Mouse (Mus musculus) forelimb bud, embryonic 11.5 days (tissue): ENCODE results near the gene Kcne2.

Experiments used
- DNase-seq: peaks from one replicate; pipeline ENCODE4 v3.0.0-alpha.2; 2012; ENCODE audit warnings: low read depth, low spot score

The Kcne2 gene

GRCm38 (mm10) chr16:92292101-92292500, at the start of gene Kcne2:
Kcne2 (plus strand) TSS chr16:92292389.
- DNase-seq = no peak

- no peak for DNase-seq
These were observed 46.3 kb upstream of the Kcne2 start for GRCm38 (mm10) chr16:92245909-92246308.

DNA sequence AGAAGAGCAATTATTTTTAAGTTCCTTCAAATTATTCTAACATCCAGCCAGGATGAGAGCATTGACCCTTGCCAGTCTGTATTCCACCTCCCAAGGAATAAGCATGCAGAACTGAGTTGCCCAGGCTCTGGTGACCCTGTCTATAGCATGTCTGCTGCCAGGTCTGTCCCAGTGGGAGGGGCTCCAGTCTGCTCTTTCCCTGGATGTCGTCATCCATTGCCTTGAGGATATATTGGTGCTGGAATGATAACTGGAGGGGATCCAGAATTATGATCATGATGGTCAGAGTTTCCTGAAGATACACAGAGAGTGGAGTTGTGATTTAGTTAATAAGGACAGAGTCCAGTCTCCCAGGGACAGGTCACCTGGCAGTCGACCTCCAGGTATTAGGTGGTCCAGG, 45.2 kb upstream of the Kcne2 start:
- no peak for DNase-seq

DNA sequence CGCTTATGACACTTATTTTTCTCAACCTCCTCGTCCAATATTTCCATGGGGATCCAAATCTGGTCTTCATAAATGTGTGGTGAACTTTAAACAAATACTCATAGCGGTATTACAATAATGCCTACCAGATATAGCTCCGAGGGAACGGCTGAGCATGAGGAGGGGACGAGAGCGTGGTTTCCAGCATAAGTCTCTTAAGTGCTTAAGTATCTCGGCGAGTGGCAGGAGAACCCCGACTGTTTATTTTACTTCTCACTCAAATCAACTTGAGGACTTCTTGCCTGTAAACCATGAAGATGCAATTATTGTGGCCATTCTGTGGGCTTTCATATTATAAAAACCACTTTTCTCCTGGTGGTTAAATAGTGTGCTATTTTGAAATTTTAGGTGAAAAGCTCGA, 44.5 kb upstream of the Kcne2 start:
- no peak for DNase-seq

GRCm38 (mm10) chr16:92249681-92250080, 42.5 kb upstream of the Kcne2 start:
- DNase-seq = no peak

DNA sequence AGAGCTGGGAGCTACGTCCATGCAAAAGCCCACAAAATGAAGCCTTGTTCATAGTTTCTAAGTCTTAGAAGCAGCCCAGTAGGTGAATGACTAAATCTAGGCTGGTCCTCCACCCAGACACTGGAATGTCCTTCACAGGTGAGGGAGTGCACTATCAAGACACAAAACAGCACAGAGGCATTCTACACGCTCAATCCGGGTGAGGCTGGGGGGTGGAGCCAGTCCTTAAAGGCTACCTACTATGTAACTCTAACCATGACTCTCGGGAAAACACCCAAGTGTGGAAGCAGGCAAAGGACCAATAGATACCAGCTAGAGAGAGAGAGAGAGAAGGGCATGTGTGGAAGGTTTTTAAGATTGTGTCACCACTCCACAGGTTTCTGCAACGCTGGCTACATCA, 41.7 kb upstream of the Kcne2 start:
- no peak for DNase-seq

DNA sequence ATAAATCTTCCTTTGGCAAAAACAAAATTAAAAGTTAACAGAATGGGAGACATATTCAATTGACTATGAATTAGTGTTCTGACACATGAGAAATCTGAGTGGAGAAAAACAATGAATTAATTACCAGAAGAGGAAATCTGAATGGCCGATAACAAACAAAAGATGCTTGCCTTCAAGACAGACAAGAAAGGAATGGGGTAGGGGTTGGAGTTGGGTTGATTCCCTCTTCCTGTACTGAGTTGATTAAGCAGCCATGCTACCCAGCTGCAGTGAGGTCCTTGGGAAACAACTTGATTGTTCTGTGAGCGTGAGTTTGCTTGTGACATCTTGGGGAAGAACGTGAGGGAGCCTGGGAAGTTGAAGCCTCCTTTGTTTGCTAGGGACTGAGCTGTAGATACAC, 37.9 kb upstream of the Kcne2 start:
- no peak for DNase-seq

DNA sequence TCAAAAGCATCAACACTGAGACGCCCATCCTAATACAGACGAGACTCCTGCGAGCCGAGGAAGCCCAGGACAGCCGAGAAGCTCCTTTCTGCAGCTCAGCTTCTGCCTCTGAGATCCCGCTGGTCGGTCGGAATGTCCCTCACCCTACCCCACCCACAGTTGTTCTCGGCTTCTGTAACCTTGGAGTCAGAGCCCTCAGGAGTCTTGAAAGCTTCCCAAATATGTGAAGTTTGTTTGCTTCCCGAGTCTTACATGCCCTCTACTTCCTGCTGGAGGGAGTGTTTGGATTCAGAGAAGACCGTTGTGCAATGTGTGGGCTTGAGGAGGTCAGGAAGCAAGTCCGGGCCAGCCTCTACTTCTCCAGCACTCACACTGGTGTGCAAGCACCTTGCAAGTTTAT, 24.3 kb upstream of the Kcne2 start:
- DNase-seq = no peak

DNA sequence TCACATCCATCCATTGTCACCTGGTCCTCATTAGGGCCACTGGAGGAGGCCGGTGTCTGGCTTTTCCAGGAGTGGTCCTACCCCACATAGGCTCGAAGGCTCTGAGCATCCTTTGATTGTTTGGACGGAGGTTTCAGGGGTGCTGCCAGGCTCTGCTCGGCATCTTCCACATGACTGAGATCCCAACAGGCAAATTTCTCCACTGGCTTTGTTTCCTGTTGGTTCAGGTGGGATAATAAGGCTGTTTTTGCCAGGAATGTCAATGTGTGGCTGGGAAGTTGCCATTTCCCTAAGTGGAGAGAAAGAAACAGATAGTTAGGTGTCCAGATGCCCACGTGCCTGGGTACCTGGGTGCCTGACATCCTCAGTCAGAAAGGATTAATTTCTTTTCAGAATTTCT, 17.7 kb upstream of the Kcne2 start:
- DNase-seq = no peak

GRCm38 (mm10) chr16:92275526-92275925, 16.7 kb upstream of the Kcne2 start:
- no peak for DNase-seq

DNA sequence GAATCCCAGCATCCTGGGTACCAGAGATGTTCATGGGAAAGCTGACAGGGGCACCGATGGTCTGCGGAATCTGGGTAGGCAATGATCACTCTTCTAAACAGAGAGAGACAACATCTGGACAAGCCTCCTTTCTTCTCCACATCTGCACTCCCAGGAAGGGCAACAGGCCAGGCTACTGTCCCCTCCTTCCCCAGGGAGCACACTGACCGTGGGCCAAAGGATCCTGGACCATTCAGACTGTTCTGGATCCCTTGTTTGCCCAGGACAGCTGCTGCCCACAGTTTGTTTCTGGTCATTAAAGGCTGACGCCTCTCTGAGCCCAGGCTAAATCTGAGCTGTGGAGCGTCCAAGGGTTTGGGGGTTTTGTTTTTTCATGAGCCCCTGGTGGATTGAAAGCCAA, 9.5 kb upstream of the Kcne2 start:
- DNase-seq = no peak

DNA sequence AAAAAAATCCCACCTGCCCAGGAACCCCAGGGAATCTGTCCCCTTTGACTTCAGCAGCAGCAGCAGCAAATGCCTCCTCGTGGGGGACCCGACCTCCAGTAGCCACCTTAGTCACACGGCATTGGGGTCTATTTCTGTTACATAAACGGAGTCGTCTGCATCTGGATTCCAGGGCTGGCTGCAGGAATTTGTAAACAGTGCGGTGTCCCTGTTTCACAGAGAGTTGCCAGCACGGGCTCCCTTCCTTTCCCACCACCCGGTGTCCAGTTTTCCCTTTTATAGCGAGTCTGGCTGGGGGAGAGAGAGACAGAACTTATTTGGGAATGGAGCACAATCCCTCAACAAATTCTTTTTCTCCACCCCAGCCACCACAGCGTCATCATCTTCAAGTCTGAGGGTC, 7.1 kb upstream of the Kcne2 start:
- DNase-seq = no peak

GRCm38 (mm10) chr16:92286609-92287008, 5.6 kb upstream of the Kcne2 start:
- peak; percentile 88 for DNase-seq

GRCm38 (mm10) chr16:92288778-92289177, 3.4 kb upstream of the Kcne2 start:
- DNase-seq = no peak

DNA sequence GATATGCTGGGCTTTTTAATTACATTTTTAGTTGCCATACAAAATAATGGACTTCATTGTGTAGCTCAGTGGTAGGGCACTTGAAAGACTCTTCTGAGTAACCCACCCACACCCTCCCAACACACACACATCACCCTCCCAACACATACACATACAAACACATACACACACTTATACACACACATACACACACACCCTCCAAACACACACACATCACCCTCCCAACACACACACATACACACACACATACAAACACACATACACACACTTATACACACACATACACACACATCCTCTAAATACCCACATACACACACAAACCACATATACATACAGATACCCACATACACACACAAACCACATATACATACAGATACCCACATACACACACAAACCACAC, 2.1 kb upstream of the Kcne2 start:
- no peak for DNase-seq

DNA sequence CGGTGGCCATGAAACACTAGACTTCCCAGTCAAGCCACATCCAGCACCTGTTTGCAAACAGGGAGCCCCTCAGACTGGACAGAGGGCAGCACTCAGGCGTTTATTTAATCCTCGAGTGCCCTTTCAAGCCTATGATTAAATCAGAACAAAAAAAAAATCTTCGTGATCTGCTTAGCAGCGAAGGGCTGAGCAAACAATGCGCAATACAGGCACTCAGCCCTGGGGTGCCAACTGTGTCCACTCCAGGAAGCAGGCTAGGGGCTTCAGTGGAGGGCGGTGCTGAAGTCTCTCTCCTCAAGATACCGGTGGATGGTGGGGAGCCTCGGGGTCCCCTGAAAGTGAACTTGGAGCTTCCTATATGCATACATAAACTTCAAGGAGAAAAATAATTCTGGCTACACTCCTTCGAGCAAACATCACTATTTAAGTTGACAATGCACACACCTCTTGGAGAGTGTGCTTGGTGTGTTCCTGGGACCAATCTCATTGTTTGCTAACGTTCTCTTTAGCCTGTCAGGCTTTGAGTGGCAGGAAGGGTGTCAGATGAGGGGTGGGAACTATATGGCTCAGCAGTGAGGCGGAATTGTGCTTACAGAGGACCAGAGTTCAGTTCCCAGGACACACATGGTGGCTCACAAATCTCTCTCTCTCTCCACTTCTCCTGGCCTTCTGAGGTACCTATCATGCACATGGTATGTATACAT, 2.2 kb downstream of the Kcne2 start:
- no peak for DNase-seq

DNA sequence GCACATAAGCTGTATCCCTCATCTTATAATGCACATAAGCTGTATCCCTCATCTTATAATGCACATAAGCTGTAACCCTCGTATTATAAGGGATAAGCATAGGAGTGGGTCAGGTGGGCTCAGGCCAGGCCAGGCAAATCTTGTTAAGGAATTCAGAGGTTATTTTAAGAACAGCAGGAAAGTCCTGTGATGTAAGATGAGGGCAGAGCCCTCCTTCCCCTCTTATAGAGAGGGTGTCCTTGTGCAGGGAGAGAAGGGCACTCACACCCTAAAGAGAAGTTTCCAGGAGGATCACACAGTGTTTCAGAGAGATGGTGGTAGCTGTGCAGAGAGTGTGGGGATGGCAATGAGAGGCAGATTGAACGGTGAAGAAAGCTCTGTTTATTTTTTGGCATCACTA, 3.1 kb downstream of the Kcne2 start:
- DNase-seq = no peak

DNA sequence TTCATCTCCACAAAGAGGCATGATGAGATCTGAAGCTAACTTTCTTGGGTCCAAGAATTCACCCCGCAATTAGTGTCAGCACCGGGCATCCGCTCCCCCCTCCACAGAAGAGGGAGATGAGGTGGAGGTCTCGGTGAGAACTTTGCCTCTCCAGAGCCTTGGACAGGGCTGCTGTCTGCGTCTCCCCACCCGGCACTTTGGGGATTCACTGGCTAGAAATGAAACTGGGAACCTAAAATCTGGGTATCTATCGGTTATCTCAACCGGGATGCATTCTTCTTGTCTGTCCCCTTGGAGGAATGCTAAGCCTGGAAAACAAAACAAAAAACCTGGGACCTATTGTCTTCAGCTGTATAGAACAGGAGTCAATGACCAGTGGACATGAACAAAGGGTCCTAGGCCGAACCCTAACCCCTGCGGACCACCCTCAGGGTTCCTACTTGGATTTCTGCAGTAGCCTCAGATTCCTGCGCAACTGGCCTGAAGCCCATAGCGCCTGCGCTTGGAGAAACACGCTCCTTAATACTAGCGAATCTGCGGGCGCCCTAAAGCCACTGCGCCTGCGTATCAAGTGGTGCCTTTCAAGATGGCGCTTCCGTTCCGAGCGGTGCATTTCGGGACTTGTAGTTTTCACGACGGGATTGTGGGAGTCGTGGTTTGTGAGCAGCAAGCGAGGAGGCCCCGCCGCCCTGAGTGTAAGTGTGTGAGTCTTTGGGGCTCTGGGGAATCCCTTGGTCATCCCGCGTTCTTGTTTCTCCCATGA, 8.6 kb downstream of the Kcne2 start, which contains the start of gene Smim11:
Gene Smim11, plus strand, starts transcription at position 638 of the 763 bp plus-strand sequence.
- peak; percentile 97 for DNase-seq

DNA sequence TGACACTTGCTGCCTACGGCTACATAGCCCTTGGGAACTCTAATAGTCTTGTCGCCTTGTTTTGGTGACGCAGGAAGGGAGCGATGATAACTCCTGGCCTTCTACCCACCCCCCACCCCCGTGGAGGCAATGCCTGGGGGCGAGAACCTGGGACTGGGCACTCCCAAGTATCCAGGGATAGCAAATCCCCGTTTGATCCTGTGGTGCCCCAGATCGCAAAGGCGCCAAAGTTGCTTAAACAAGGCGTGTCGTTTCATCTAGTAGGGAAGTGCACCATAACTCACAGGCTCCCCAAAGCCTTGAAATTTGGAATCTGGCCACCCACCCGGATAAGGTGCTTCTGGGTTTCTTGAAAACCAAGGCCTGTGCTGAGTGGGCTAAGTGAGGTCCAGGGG, 9.2 kb downstream of the Kcne2 start:
- no peak for DNase-seq

DNA sequence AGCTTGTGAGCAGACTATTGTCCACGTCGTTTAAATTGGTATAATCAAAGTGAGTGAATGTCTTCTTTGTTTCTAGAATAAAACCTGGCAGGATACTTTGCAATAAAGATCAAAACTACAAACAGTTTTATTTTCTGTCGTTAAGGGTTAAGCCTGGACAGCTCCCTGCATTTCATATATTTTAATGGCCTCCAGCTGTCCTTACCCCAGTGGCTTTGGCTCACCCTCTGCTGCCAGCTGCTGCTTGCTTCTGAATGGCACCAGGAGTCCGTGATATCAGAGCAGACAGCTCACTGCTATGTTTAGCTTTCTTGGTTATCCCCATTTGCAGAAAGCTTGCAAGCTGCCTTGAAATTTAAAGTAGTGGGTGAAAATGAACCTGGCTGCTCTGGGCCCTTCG, 9.8 kb downstream of the Kcne2 start:
- DNase-seq = peak; percentile 24

DNA sequence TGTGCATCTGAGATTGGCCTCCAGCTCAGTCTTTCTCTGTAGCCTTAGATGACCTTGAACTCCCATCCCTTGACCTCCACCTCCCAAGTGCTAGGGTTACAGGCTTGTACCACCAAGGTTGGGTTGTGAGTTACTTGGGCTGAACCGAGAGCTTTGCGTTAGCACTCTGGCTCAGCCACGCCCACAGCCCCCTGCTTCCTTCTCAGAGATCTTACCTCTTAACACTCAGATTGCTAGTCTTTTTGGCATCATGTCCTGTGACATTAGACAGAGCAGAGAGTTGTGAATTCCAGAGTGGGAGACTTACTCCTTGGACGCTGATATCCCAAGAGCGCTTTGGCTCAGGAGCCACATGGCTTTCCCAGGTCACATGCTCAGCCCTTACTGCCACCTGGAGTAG, 10.3 kb downstream of the Kcne2 start:
- peak; percentile 18 for DNase-seq

- DNase-seq = no peak
These were observed 13.3 kb downstream of the Kcne2 start for GRCm38 (mm10) chr16:92305519-92305918.

DNA sequence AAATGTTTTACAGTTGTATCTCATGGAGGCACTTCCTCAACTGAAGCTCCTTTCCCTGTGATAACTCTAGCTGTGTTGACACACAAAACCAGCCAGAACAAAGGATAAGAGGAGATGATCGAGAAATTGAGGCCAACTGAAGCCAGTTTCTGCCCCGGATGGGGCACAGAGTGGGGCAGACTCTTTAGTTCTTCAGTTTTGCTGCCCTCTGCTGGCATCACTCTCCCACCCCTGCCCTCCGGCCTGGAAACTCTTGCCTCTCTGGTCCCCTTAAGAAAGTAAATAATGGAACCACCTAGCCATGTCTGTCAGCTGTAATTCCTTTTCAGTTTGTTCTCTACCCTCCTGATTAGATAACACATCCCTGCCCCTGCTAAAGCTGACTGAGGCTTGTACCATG, 15.8 kb downstream of the Kcne2 start:
- DNase-seq = no peak
